ENCODE assay signal across 22 mouse cellular contexts in genomic region chr2:166859214-166859613, GRCm38 (mm10). TPM values are rescaled to one million over a fixed set of nuclear protein-coding genes. Genes with fewer than 3 reads are reported as not detected.
A peak's percentile ranks its signal among the peaks of the same experiment; 100 is the strongest.
DNase-seq lines count a peak whose midpoint lies in the region; ATAC-seq and TF ChIP-seq lines count a peak whose summit lies in the region.
"Had no signal": no experiment of that assay in that cellular context is flagged by ENCODE, and none has a peak within 500 bp of the region (broad histone marks: within the 10 kb centered on the region; RNA-seq: fewer than 3 reads in every experiment).

No protein-coding gene starts in this region.

- no peak for TF ChIP-seq CTCF in C2C12 (IDR thresholded peaks at IDR 0.05; ENCODE audit: control insufficient read depth, insufficient read depth, insufficient read length)
- TF ChIP-seq CTCF in liver, postnatal 0 days (IDR thresholded peaks at IDR 0.05; ENCODE audit: low read depth): no peak

- no peak overlapping the region for H3K27ac ChIP-seq in lung, embryonic 16.5 days (ENCODE audit: low read length)
- H3K27ac ChIP-seq in liver, postnatal 0 days (ENCODE audit: low read depth): no peak overlapping the region
- H3K27ac ChIP-seq: embryonic facial prominence, embryonic 13.5 days; forebrain, embryonic 12.5 days; limb, embryonic 15.5 days; liver, embryonic 15.5 days; midbrain, embryonic 15.5 days; neural tube, embryonic 15.5 days had no signal

- peak; percentile 57; the same call in 1 of the 2 replicates for ATAC-seq in lung, embryonic 16.5 days (ENCODE audit: low read depth)
- ATAC-seq in liver, postnatal 0 days: no peak
- ATAC-seq: hindbrain, embryonic 16.5 days; midbrain, embryonic 15.5 days had no signal

- H3K9ac ChIP-seq in lung, embryonic 16.5 days (ENCODE audit: low read length): no peak overlapping the region
- H3K9ac ChIP-seq in liver, postnatal 0 days (replicated peaks): no peak overlapping the region
- H3K9ac ChIP-seq: embryonic facial prominence, embryonic 13.5 days; forebrain, embryonic 12.5 days; limb, embryonic 15.5 days; liver, embryonic 15.5 days; midbrain, embryonic 15.5 days; neural tube, embryonic 15.5 days had no signal

- H3K4me1 ChIP-seq in lung, embryonic 16.5 days (replicated peaks; ENCODE audit: control insufficient read depth, insufficient read depth, low read length): no peaks in the 10 kb centered on the region
- H3K4me1 ChIP-seq in liver, postnatal 0 days (ENCODE audit: insufficient read depth): no peaks in the 10 kb centered on the region
- H3K4me1 ChIP-seq: embryonic facial prominence, embryonic 13.5 days; forebrain, embryonic 12.5 days; limb, embryonic 15.5 days; liver, embryonic 15.5 days; midbrain, embryonic 15.5 days; neural tube, embryonic 15.5 days had no signal

- H3K4me2 ChIP-seq in lung, embryonic 16.5 days (ENCODE audit: low read depth, low read length): no peak overlapping the region
- no peak overlapping the region for H3K4me2 ChIP-seq in myocyte (ENCODE audit: low read depth)
- H3K4me2 ChIP-seq in liver, postnatal 0 days (ENCODE audit: low read depth, low read length): no peak overlapping the region
- H3K4me2 ChIP-seq: embryonic facial prominence, embryonic 13.5 days; forebrain, embryonic 12.5 days; limb, embryonic 15.5 days; liver, embryonic 15.5 days; midbrain, embryonic 15.5 days; neural tube, embryonic 15.5 days had no signal

- no peak overlapping the region for H3ac ChIP-seq in C2C12 (ENCODE audit: control insufficient read depth, insufficient read length, low read depth)
- H3ac ChIP-seq in myocyte (ENCODE audit: control insufficient read depth, insufficient read length): no peak overlapping the region

- no peak for DNase-seq in lung, adult 18-20 months
- DNase-seq in fat pad, adult 2 months (ENCODE audit: extremely low read depth, low read depth, low spot score): peak; percentile 23
- no peak for DNase-seq in heart, adult 11 months
- DNase-seq in liver, postnatal 0 days: no peak
- DNase-seq: cerebellum, adult 11 months; cerebellum, postnatal 10 days; gastrocnemius, postnatal 14 days; kidney, adult 18-20 months; kidney, postnatal 10 days; right cerebral cortex, postnatal 14 days; thymus, adult 2 months had no signal

- 71% methylated on average over 7 of the region's 7 CpGs for WGBS in lung, embryonic 16.5 days
- 65% methylated on average over 7 of the region's 7 CpGs for WGBS in liver, postnatal 0 days (ENCODE audit: insufficient replicate concordance)

- no peak for TF ChIP-seq EP300 in liver, postnatal 0 days (IDR thresholded peaks at IDR 0.05; ENCODE audit: low read depth)

- H3K79me2 ChIP-seq in C2C12 (ENCODE audit: control insufficient read depth, insufficient read depth): no peaks in the 10 kb centered on the region
- no peaks in the 10 kb centered on the region for H3K79me2 ChIP-seq in myocyte (ENCODE audit: control insufficient read depth, insufficient read depth)

- peaks cover 35% of the 10 kb centered on the region for H3K36me3 ChIP-seq in lung, embryonic 16.5 days (ENCODE audit: control insufficient read depth, insufficient read depth, low read length)
- H3K36me3 ChIP-seq in C2C12 (ENCODE audit: control insufficient read depth, insufficient read depth) (peaks cover 55% of the 10 kb centered on the region), myocyte (ENCODE audit: control insufficient read depth, insufficient read depth) (peaks cover 31% of the 10 kb centered on the region)
- H3K36me3 ChIP-seq in liver, postnatal 0 days (replicated peaks; ENCODE audit: insufficient read depth, low read length): peaks cover 92% of the 10 kb centered on the region

- no peaks in the 10 kb centered on the region for H3K9me3 ChIP-seq in lung, embryonic 16.5 days (ENCODE audit: control insufficient read depth, low read length)
- no peaks in the 10 kb centered on the region for H3K9me3 ChIP-seq in liver, postnatal 0 days (ENCODE audit: low read length)
- H3K9me3 ChIP-seq: embryonic facial prominence, embryonic 13.5 days; forebrain, embryonic 12.5 days; G1E; limb, embryonic 15.5 days; liver, embryonic 15.5 days; midbrain, embryonic 15.5 days; neural tube, embryonic 15.5 days had no signal

- no peaks in the 10 kb centered on the region for H3K27me3 ChIP-seq in lung, embryonic 16.5 days (ENCODE audit: control insufficient read depth, insufficient read depth, low read depth, low read length)
- no peaks in the 10 kb centered on the region for H3K27me3 ChIP-seq in C2C12 (ENCODE audit: control insufficient read depth, insufficient read depth, insufficient read length)
- H3K27me3 ChIP-seq in myocyte (ENCODE audit: control insufficient read depth, insufficient read depth, insufficient read length): no peaks in the 10 kb centered on the region
- no peaks in the 10 kb centered on the region for H3K27me3 ChIP-seq in liver, postnatal 0 days (ENCODE audit: insufficient read depth, low read length)
- H3K27me3 ChIP-seq: embryonic facial prominence, embryonic 13.5 days; forebrain, embryonic 12.5 days; limb, embryonic 15.5 days; liver, embryonic 15.5 days; midbrain, embryonic 15.5 days; neural tube, embryonic 15.5 days had no signal

- no peak overlapping the region for H3K4me3 ChIP-seq in lung, embryonic 16.5 days (ENCODE audit: low read length)
- H3K4me3 ChIP-seq in C2C12 (ENCODE audit: insufficient read depth, poor library complexity, severe bottlenecking) (no peak overlapping the region), myocyte (no peak overlapping the region)
- H3K4me3 ChIP-seq in liver, postnatal 0 days (ENCODE audit: low read depth, low read length): no peak overlapping the region
- H3K4me3 ChIP-seq: embryonic facial prominence, embryonic 13.5 days; forebrain, embryonic 12.5 days; limb, embryonic 15.5 days; liver, embryonic 15.5 days; midbrain, embryonic 15.5 days; neural tube, embryonic 15.5 days had no signal

- no peak for TF ChIP-seq POLR2A in myocyte (IDR thresholded peaks at IDR 0.05; ENCODE audit: insufficient read length, low read depth)

- H3K79me3 ChIP-seq in C2C12 (ENCODE audit: low read depth): no peaks in the 10 kb centered on the region

TF ChIP-seq in C2C12, 6 proteins besides CTCF, POLR2A, EP300 and RAD21:
- TF ChIP-seq MYOD1 (IDR thresholded peaks at IDR 0.05; ENCODE audit: control insufficient read depth, insufficient read length, low read depth) (no peak), FOSL1 (IDR thresholded peaks at IDR 0.05; ENCODE audit: insufficient read depth, low read length, poor library complexity, severe bottlenecking) (no peak), MAX (IDR thresholded peaks at IDR 0.05) (no peak), USF1 (IDR thresholded peaks at IDR 0.05; ENCODE audit: low read depth) (no peak), MYOG (IDR thresholded peaks at IDR 0.05; ENCODE audit: control insufficient read depth, extremely low read depth, insufficient read length) (no peak), CEBPB (IDR thresholded peaks at IDR 0.05; ENCODE audit: low read depth) (peak; percentile 37)
TF ChIP-seq in C2C12: peak in this region for 1.

TF ChIP-seq in myocyte, 11 proteins besides CTCF, POLR2A, EP300 and RAD21:
- TF ChIP-seq CEBPB (IDR thresholded peaks at IDR 0.05; ENCODE audit: insufficient read depth, poor library complexity, severe bottlenecking) (0 out of 2 replicates have a peak, but pooled peaks have one; percentile 20), E2F4 (IDR thresholded peaks at IDR 0.05; ENCODE audit: insufficient read depth) (no peak), TCF12 (IDR thresholded peaks at IDR 0.05; ENCODE audit: insufficient read depth, poor library complexity, severe bottlenecking) (no peak), MAX (IDR thresholded peaks at IDR 0.05; ENCODE audit: low read depth) (no peak)

RNA-seq across cellular contexts. Expression of gene Cse1l, which starts 46.6 kb away (rescaled TPM):
- polyA plus RNA-seq in lung, embryonic 16.5 days (2015; fragmentation: Nextera tagmentation; extraction: Ambion mirVana): 106 and 118 TPM in 2 replicates
- polyA plus RNA-seq in C2C12 (2012; fragmentation: generic; extraction: Trizol) (41.5 TPM), myocyte (2012; fragmentation: generic; extraction: Trizol) (26.7 TPM)
- 19.0 and 23.3 TPM in 2 replicates for polyA plus RNA-seq in liver, postnatal 0 days (2015; fragmentation: Nextera tagmentation; extraction: Ambion mirVana)

RNA-seq across cellular contexts. Expression of gene Arfgef2, which starts 53.8 kb away (rescaled TPM):
- 5.8 and 6.1 TPM in 2 replicates for polyA plus RNA-seq in lung, embryonic 16.5 days (2015; fragmentation: Nextera tagmentation; extraction: Ambion mirVana)
- polyA plus RNA-seq in C2C12 (2012; fragmentation: generic; extraction: Trizol): 8.2 TPM
- polyA plus RNA-seq in myocyte (2012; fragmentation: generic; extraction: Trizol): 8.4 TPM
- polyA plus RNA-seq in liver, postnatal 0 days (2015; fragmentation: Nextera tagmentation; extraction: Ambion mirVana): 2.5 and 2.7 TPM in 2 replicates
